Mouse (Mus musculus) intestine, embryonic 16.5 days (tissue): ENCODE results near the gene Slc16a12. TPM values are rescaled to one million over a fixed set of nuclear protein-coding genes. Genes with fewer than 3 reads are reported as not detected.

Experiments
- ATAC-seq: fragments of 200-750 bp; cut with Nextera tagmentation; 2 replicates; pipeline ENCODE4 v1.8.0; 2017; ENCODE audit warnings: moderate TSS enrichment, moderate library complexity
- H3K27ac ChIP-seq: fragments of 300-500 bp; sonication (generic); 2 replicates; pipeline ENCODE4 v1.5.1; 2014; ENCODE audit warnings: mild to moderate bottlenecking, low read length
- H3K27me3 ChIP-seq: fragments of 300-500 bp; sonication (generic); replicated peaks from 2 replicates; pipeline ENCODE4 v1.6.1; 2014; ENCODE audit warnings: low read length, control low read depth, mixed read lengths; ENCODE audit not compliant: control insufficient read depth, insufficient read depth
- H3K36me3 ChIP-seq: fragments of 300-500 bp; sonication (generic); 2 replicates; pipeline ENCODE4 v1.6.1; 2014; ENCODE audit warnings: low read length, control low read depth; ENCODE audit not compliant: control insufficient read depth, insufficient read depth
- H3K4me1 ChIP-seq: fragments of 300-500 bp; sonication (generic); 2 replicates; pipeline ENCODE4 v1.6.1; 2014; ENCODE audit warnings: low read length, control low read depth, mixed read lengths; ENCODE audit not compliant: control insufficient read depth, insufficient read depth
- H3K4me2 ChIP-seq: fragments of 300-500 bp; sonication (generic); 2 replicates; pipeline ENCODE4 v1.6.1; 2014; ENCODE audit warnings: low read depth, low read length, control low read depth
- H3K4me3 ChIP-seq: fragments of 300-500 bp; sonication (generic); 2 replicates; pipeline ENCODE4 v1.5.1; 2014; ENCODE audit warnings: mild to moderate bottlenecking, low read length
- H3K9ac ChIP-seq: fragments of 300-500 bp; sonication (generic); 2 replicates; pipeline ENCODE4 v1.6.1; 2014; ENCODE audit warnings: low read depth, low read length
- H3K9me3 ChIP-seq: fragments of 300-500 bp; sonication (generic); 2 replicates; pipeline ENCODE4 v1.6.1; 2016; ENCODE audit warnings: low read length, control low read depth; ENCODE audit not compliant: control insufficient read depth
- WGBS: fragments of 180-500 bp; shearing (Covaris S2); extraction: QIAGEN DNeasy Blood & Tissue Kit; methylation state at CpG from one replicate; pipeline ENCODE4 v1.1.7; 2014; 5-methylcytosine and 5-hydroxymethylcytosine counted together
- polyA plus RNA-seq: library from polyadenylated mRNA; unstranded; fragments of >200 nt; fragmentation: Nextera tagmentation; extraction: Ambion mirVana; gene quantifications from 2 replicates; pipeline ENCODE4 v1.2.1, GENCODE M21; 2015

The Slc16a12 gene
- polyA plus RNA-seq, 1 experiment from 2014 or later: 8.3 TPM

DNA sequence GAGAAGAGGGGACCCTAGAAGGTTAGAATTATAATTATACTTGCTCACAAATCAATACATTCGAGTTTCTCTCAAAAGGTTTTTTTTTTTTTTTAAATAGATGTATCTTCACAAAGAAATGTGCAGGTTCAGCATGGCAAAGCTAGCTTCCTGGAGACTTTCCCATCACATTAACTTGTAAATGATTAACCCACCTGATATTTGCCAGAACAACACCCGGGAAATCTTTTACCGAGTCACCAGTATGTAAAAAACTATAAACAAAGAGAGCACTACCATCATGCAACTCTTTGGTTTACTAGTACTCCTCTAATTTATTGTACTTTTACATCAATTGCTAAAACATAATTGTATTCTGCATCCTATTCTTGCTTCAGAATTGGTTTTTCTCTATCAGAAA lies 48.7 kb downstream of the Slc16a12 start:
- WGBS: 45% methylated on average over 3 of the region's 3 CpGs
- ATAC-seq: peak; percentile 77
- H3K4me3 ChIP-seq: no peak overlapping the region
- no peaks in the 10 kb centered on the region for H3K27me3 ChIP-seq
- no peak overlapping the region for H3K9ac ChIP-seq
- no peaks in the 10 kb centered on the region for H3K9me3 ChIP-seq
- H3K4me2 ChIP-seq: no peak overlapping the region
- H3K27ac ChIP-seq: no peak overlapping the region
- peaks cover 8% of the 10 kb centered on the region for H3K4me1 ChIP-seq
- no peaks in the 10 kb centered on the region for H3K36me3 ChIP-seq

DNA sequence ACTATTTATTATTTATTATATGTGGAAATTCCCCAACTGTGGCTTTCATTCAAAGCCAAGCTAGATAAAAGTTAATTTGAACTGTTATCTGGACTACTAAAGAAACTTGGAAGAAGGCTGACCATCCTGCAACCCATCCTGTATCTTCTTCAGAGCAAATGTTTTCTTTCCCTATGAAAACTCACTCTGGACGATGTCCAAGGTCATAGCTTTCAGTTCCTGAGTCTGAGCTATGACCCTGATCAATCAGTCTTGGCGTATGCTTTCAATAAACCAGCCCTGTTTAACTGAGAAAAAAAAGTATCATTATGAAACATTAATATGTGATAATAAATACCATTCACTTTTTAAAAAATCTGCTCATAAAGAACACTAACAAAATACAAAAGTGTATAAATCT lies 49.6 kb downstream of the Slc16a12 start:
- Histone ChIP-seq H3K27ac (no peak overlapping the region), H3K4me3 (no peak overlapping the region), H3K27me3 (no peaks in the 10 kb centered on the region), H3K4me1 (peaks cover 8% of the 10 kb centered on the region), H3K36me3 (no peaks in the 10 kb centered on the region), H3K9me3 (no peaks in the 10 kb centered on the region), H3K4me2 (no peak overlapping the region), H3K9ac (no peak overlapping the region)
- WGBS: 70% methylated on average over 2 of the region's 2 CpGs
- ATAC-seq: no peak

DNA sequence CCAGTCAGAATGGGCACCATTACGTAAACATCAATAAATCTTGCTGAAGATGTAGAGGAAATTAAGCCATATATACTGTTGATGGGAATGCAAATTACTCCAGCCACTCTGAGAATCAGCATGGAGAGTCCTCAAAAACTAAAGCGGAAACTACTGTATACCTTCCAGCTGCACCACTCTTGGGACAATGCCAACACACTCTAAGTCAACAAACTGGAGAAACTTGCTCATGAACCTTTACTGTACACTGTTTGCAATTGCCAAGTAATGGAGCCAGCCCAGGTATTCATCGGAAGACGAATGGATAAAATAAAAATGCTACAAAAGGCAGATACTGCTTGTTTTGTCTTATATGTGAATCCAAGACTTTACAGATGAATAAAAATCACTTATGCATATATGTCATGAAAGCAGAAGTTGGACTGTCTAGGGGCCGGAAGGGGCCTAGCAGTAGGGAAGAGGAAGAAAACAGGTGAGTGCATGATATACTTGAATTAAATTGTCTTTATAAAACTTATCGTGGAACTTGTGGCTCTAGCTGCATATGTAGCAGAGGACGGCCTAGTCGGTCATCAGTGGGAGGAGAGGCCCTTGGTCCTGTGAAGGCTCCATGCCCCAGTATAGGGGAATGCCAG lies 50.6 kb downstream of the Slc16a12 start:
- Histone ChIP-seq H3K27me3 (no peaks in the 10 kb centered on the region), H3K9ac (no peak overlapping the region), H3K9me3 (no peaks in the 10 kb centered on the region), H3K4me3 (no peak overlapping the region), H3K36me3 (no peaks in the 10 kb centered on the region), H3K27ac (no peak overlapping the region), H3K4me1 (peaks cover 8% of the 10 kb centered on the region), H3K4me2 (no peak overlapping the region)
- peak; percentile 47; the same call in 1 of the 2 replicates for ATAC-seq
- 83% methylated on average over 8 of the region's 8 CpGs for WGBS

DNA sequence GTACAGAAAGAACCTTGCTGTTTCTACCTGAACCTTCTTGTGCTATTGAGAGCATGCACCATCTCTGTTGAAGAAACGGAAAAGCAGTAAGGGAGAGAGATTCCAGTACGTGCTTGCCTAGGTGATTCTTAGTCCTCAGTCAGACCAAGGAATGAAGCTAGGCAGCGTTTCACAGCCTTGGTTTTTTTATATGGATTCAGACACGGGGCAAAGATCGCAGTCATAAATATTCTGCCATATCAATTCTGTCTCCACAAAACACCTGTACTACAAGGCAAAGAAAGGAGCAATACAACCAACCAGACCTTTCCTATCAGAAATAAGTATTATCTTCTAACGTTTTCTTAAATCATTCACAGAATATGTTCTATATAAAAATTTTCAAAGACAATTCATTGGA lies 55.7 kb downstream of the Slc16a12 start:
- Histone ChIP-seq H3K27me3 (no peaks in the 10 kb centered on the region), H3K9ac (no peak overlapping the region)

DNA sequence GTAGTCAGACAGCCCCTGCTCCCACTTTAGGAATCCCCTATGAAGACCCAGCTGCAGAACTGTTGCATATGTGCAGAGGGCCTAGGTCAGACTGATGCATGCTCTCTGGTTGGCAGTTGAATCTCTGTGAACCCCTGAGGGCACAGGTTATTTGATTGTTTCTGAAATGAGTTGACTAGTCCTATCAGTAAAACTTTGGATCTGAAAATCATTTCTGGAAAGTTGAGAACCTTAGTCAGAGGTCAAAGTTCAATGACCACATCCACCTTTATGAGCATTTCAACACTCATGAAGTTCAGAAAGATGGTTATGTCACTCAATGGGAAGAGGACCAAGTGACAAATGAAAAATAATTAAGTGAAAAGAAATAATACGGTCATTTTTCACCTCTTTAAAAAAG lies 61.6 kb downstream of the Slc16a12 start:
- H3K4me3 ChIP-seq: no peak overlapping the region
- H3K4me2 ChIP-seq: no peak overlapping the region
- WGBS: 97% methylated on average over 1 of the region's 1 CpGs
- H3K9me3 ChIP-seq: no peaks in the 10 kb centered on the region
- no peak for ATAC-seq
- no peak overlapping the region for H3K27ac ChIP-seq
- no peaks in the 10 kb centered on the region for H3K27me3 ChIP-seq
- H3K9ac ChIP-seq: no peak overlapping the region
- no peaks in the 10 kb centered on the region for H3K36me3 ChIP-seq
- no peaks in the 10 kb centered on the region for H3K4me1 ChIP-seq

More for the DNA sequence above, 55.7 kb downstream of the Slc16a12 start:
- ATAC-seq: peak; percentile 86
- Histone ChIP-seq H3K4me3 (no peak overlapping the region), H3K27ac (no peak overlapping the region), H3K4me2 (no peak overlapping the region), H3K36me3 (no peaks in the 10 kb centered on the region), H3K4me1 (no peaks in the 10 kb centered on the region; the same call in 1 of the 2 replicates), H3K9me3 (no peaks in the 10 kb centered on the region)
- WGBS: 56% methylated on average over 6 of the region's 6 CpGs

DNA sequence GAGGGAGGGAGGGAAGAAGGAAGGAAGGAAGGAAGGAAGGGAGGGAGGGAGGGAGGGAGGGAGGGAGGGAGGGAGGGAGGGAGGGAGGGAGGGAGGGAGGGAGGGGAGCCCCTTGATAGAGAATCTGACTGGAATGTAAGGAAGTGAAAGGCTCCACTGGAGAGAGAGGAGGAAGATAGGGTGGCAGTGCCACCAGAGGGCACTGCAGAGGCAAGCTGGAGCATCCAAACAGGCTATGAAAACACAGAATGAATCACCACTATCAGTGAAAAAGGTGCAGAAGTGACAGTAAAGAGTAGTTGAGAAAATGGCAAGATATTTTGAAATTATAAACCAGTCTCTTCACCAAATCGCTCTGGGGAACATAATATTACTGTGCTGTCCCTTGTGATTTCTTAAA lies 62.2 kb downstream of the Slc16a12 start:
- Histone ChIP-seq H3K9me3 (no peaks in the 10 kb centered on the region), H3K27me3 (no peaks in the 10 kb centered on the region), H3K36me3 (no peaks in the 10 kb centered on the region), H3K4me3 (no peak overlapping the region), H3K9ac (no peak overlapping the region), H3K27ac (no peak overlapping the region), H3K4me1 (no peaks in the 10 kb centered on the region), H3K4me2 (no peak overlapping the region)
- no peak for ATAC-seq
- 67% methylated on average over 1 of the region's 1 CpGs for WGBS

DNA sequence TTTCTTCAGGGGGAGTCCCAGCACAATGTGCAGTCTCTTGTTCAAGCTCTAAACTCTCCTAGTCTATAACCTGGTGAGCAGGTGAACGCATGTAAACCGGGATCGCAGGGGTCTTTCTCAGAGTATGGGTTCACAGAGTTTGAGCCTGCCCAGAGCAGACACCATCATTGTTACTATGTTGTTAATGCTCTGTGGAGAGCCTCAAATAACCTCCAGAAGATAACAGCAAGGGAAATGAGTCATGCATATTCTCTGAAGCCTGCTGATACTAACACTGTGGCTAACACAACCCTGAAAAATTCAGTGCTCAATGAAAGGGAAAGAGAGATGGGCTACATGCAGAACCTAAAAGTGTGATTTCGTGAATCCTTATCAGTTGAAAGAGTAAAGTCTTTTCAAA lies 68.7 kb downstream of the Slc16a12 start:
- H3K27ac ChIP-seq: no peak overlapping the region
- WGBS: 86% methylated on average over 4 of the region's 4 CpGs
- no peaks in the 10 kb centered on the region for H3K4me1 ChIP-seq
- H3K4me3 ChIP-seq: no peak overlapping the region
- H3K36me3 ChIP-seq: no peaks in the 10 kb centered on the region
- no peaks in the 10 kb centered on the region for H3K9me3 ChIP-seq
- no peak overlapping the region for H3K4me2 ChIP-seq
- H3K27me3 ChIP-seq: no peaks in the 10 kb centered on the region
- ATAC-seq: no peak
- no peak overlapping the region for H3K9ac ChIP-seq

DNA sequence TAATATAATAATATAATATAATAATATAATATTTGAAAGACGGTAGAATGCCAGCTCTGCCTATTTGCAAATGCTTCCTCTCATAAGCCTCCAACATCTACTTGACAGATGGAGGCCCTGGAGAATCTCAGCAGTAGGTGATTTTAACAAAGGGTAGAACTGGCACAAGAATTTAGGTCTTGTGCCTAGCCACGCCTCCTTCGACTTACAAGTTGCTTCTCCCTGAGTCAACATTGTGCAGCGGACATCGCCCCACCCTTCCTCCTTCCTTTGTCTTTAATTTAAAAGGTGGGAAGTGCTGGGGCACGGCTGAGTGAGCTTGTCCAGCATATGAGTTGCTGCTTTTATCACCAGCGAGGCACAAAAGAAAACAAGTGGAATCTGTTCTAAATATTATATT lies 73.6 kb downstream of the Slc16a12 start:
- Histone ChIP-seq H3K9me3 (no peaks in the 10 kb centered on the region), H3K27ac (no peak overlapping the region), H3K4me2 (no peak overlapping the region), H3K36me3 (no peaks in the 10 kb centered on the region), H3K9ac (no peak overlapping the region), H3K4me3 (no peak overlapping the region), H3K27me3 (no peaks in the 10 kb centered on the region), H3K4me1 (no peaks in the 10 kb centered on the region)
- WGBS: 52% methylated on average over 7 of the region's 7 CpGs
- ATAC-seq: no peak

DNA sequence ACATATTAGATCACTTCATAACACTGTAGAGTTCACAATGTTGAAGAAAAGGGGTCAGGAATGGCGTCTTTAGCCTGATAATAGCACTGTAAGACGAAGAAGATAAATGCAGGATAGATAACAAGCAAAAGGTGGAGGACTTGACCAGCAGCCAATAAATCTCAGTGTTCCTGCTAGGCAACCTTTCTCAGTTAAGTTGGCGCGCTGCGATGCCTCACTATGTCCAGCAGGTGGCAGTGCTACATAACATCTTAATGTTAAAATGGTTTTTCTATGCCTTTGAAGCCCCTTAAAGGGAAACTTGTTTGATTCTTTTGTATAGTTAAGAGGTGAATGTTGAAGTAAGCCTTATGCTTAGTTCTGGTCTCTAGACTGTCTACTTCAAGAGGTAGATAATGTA lies 81.0 kb downstream of the Slc16a12 start:
- no peak overlapping the region for H3K9ac ChIP-seq
- WGBS: 2% methylated on average over 5 of the region's 5 CpGs
- no peak for ATAC-seq
- H3K27ac ChIP-seq: no peak overlapping the region
- H3K9me3 ChIP-seq: no peaks in the 10 kb centered on the region
- no peaks in the 10 kb centered on the region for H3K27me3 ChIP-seq
- H3K4me1 ChIP-seq: no peaks in the 10 kb centered on the region
- H3K36me3 ChIP-seq: no peaks in the 10 kb centered on the region
- H3K4me2 ChIP-seq: no peak overlapping the region
- H3K4me3 ChIP-seq: no peak overlapping the region

DNA sequence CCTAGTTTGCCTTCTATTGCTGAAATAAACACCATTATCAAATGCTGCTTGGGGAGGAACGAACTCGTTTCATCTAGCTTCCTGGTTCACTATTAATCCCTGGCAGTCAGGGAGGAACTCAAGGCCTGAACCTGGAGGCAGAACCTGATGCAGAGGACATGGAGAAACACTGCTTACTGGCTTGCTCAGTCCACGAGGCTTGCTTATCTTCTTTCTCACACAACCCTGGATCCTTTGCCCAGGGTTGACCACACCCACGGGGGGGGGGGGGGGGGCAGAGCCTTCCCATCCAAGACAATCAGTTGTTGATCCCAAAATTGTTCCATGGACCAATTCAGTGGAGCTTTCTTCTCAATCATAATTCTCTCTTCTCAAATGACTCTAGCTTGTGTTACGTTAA lies 84.3 kb downstream of the Slc16a12 start:
- no peak overlapping the region for H3K4me3 ChIP-seq
- no peaks in the 10 kb centered on the region for H3K27me3 ChIP-seq
- ATAC-seq: 0 out of 2 replicates have a peak, but pooled peaks have one; percentile 40
- H3K4me2 ChIP-seq: no peak overlapping the region
- H3K9me3 ChIP-seq: no peaks in the 10 kb centered on the region
- no peak overlapping the region for H3K9ac ChIP-seq
- H3K27ac ChIP-seq: no peak overlapping the region
- 46% methylated on average over 5 of the region's 5 CpGs for WGBS
- H3K36me3 ChIP-seq: no peaks in the 10 kb centered on the region
- no peaks in the 10 kb centered on the region for H3K4me1 ChIP-seq
